Mouse (Mus musculus): ENCODE data around the gene Fbxw8.
A peak's percentile ranks its signal among the peaks of the same experiment; 100 is the strongest.

Fbxw8 gene

GRCm38 (mm10) chr5:118076721-118077592 is 78.3 kb downstream of the Fbxw8 start:
- no peak for DNase-seq (ENCODE audit: low spot score in 2 of 2)

GRCm38 (mm10) chr5:118073213-118073773 is 82.0 kb downstream of the Fbxw8 start:
- DNase-seq (ENCODE audit: low spot score in 2 of 2) = no peak

- DNase-seq (ENCODE audit: low spot score in 2 of 2) = no peak
These were observed 83.5 kb downstream of the Fbxw8 start for GRCm38 (mm10) chr5:118071766-118072165.

GRCm38 (mm10) chr5:118069315-118069714 is 85.9 kb downstream of the Fbxw8 start:
- peak; percentile 69 to 83 for DNase-seq (ENCODE audit: low spot score in 2 of 2)

- DNase-seq (ENCODE audit: low spot score in 2 of 2) = no peak
These were observed 87.2 kb downstream of the Fbxw8 start for GRCm38 (mm10) chr5:118067984-118068494.

- DNase-seq (ENCODE audit: low spot score in 2 of 2) = no peak
These were observed 87.7 kb downstream of the Fbxw8 start for GRCm38 (mm10) chr5:118067572-118067971.

GRCm38 (mm10) chr5:118066828-118067227 is 88.4 kb downstream of the Fbxw8 start:
- DNase-seq (ENCODE audit: low spot score in 2 of 2) = peak; percentile 74 to 92

GRCm38 (mm10) chr5:118065516-118066255 is 89.6 kb downstream of the Fbxw8 start:
- DNase-seq (ENCODE audit: low spot score in 2 of 2) = no peak

GRCm38 (mm10) chr5:118064284-118064901 is 90.9 kb downstream of the Fbxw8 start:
- no peak for DNase-seq (ENCODE audit: low spot score in 2 of 2)

GRCm38 (mm10) chr5:118063181-118063621 is 92.1 kb downstream of the Fbxw8 start:
- no peak for DNase-seq (ENCODE audit: low spot score in 2 of 2)

GRCm38 (mm10) chr5:118061391-118061790 is 93.9 kb downstream of the Fbxw8 start:
- no peak for DNase-seq (ENCODE audit: low spot score in 2 of 2)

GRCm38 (mm10) chr5:118059646-118060045 is 95.6 kb downstream of the Fbxw8 start:
- no peak for DNase-seq (ENCODE audit: low spot score in 2 of 2)

GRCm38 (mm10) chr5:118058858-118059257 is 96.4 kb downstream of the Fbxw8 start:
- DNase-seq (ENCODE audit: low spot score in 2 of 2) = no peak

GRCm38 (mm10) chr5:118057508-118058111 is 97.7 kb downstream of the Fbxw8 start:
- no peak for DNase-seq (ENCODE audit: low spot score in 2 of 2)

GRCm38 (mm10) chr5:118053205-118053604 is 102.1 kb downstream of the Fbxw8 start:
- DNase-seq (ENCODE audit: low spot score in 2 of 2) = no peak

- DNase-seq (ENCODE audit: low spot score in 2 of 2) = no peak
These were observed 103.1 kb downstream of the Fbxw8 start for GRCm38 (mm10) chr5:118051981-118052662.

GRCm38 (mm10) chr5:118050743-118051142 is 104.5 kb downstream of the Fbxw8 start:
- DNase-seq (ENCODE audit: low spot score in 2 of 2) = no peak

- DNase-seq (ENCODE audit: low spot score in 2 of 2) = no peak
These were observed 106.3 kb downstream of the Fbxw8 start for GRCm38 (mm10) chr5:118048928-118049327.

GRCm38 (mm10) chr5:118048412-118048811 is 106.9 kb downstream of the Fbxw8 start:
- DNase-seq (ENCODE audit: low spot score in 2 of 2) = no peak

- DNase-seq (ENCODE audit: low spot score in 2 of 2) = no peak
These were observed 108.0 kb downstream of the Fbxw8 start for GRCm38 (mm10) chr5:118047091-118047757.

Data from spleen, postnatal 4 days (tissue).